ENCODE assay signal across 8 mouse cellular contexts in the genomic region with DNA sequence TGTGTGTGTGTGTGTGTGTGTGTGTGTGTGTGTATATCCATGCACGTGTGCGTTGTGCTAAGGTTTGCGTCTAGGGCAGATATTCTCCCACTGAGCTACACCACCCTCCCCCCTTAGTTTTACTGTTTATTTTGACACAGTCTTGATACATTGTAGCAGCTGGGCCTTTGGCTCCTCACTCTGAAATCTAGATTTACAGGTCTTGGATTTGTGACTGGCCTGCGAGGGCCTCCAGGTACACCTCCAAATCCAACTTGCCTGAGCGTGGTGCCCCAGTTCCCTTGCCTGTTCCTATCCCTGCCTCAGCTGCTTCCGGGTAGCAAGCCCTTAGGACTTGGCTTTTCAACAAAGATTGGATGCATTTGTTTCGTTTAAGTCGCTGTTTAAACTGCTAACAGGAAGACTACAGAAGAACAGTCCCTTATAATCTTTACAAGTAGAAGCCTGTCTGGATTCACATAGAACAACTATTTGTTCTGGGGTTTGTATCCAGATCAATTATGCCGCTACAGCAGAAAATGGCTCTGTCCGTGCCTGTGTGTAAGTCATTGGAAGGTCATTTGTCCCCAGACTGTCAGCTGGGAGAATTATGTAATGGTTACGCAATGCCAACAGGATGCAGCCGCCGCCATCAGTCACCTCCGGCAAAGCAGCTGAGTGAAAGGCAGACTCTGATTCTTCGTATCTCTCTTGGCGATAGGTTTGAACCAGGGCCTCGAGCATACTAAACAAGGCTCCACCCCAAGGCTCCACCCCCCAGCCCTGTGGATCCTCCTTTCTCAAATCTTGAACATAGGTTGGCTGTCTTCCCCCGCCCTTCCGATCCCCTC. TPM values are rescaled to one million over a fixed set of nuclear protein-coding genes. Genes with fewer than 3 reads are reported as not detected.
DNase-seq lines count a peak whose midpoint lies in the region; ATAC-seq and TF ChIP-seq lines count a peak whose summit lies in the region.

No protein-coding gene starts in this region.

- no peak for TF ChIP-seq CTCF in testis, adult 2 months (IDR thresholded peaks at IDR 0.05; ENCODE audit: control insufficient read depth, insufficient read depth, insufficient replicate concordance, low read depth, low read length)

- no peak overlapping the region for H3K4me2 ChIP-seq in heart, embryonic 14.5 days (ENCODE audit: low read length)
- no peak overlapping the region for H3K4me2 ChIP-seq in limb, embryonic 12.5 days

- peaks cover 27% of the 10 kb centered on the region for H3K4me1 ChIP-seq in testis, adult 2 months (ENCODE audit: control insufficient read depth, insufficient read depth, low read length)
- peaks cover 34 to 46% of the 10 kb centered on the region in 2 experiments for H3K4me1 ChIP-seq in heart, embryonic 14.5 days (ENCODE audit: control insufficient read depth in 2 of 2, insufficient read depth in 2 of 2, low read length in 2 of 2)
- peaks cover 19% of the 10 kb centered on the region for H3K4me1 ChIP-seq in limb, embryonic 12.5 days (replicated peaks)

- no peak for DNase-seq in testis, postnatal 10 days (ENCODE audit: low spot score)
- DNase-seq in skeletal muscle tissue, adult 2 months (ENCODE audit: low read depth, low spot score): peak; percentile 92
- no peak for DNase-seq in retina, embryonic 14.5 days (ENCODE audit: low spot score)
- DNase-seq in embryo, embryonic 10 days (ENCODE audit: low spot score): no peak
- no peak for DNase-seq in left cerebral cortex, postnatal 4 days

- H3K4me3 ChIP-seq in testis, adult 2 months (ENCODE audit: control insufficient read depth, low read depth, low read length): no peak overlapping the region
- H3K4me3 ChIP-seq in heart, embryonic 14.5 days (ENCODE audit: control insufficient read depth in 1 of 2, insufficient read depth in 1 of 2, low read depth in 1 of 2, low read length in 2 of 2): no peak overlapping the region
- H3K4me3 ChIP-seq in limb, embryonic 12.5 days (replicated peaks): no peak overlapping the region

- intact Hi-C loops in left cerebral cortex, postnatal 4 days (cut with DNase I): no loop called here

- H3K9me3 ChIP-seq in heart, embryonic 14.5 days (ENCODE audit: control insufficient read depth, low read length): no peaks in the 10 kb centered on the region
- no peaks in the 10 kb centered on the region for H3K9me3 ChIP-seq in limb, embryonic 12.5 days

- H3K36me3 ChIP-seq in testis, adult 2 months (ENCODE audit: control insufficient read depth, insufficient read depth, low read length): no peaks in the 10 kb centered on the region
- peaks cover 29% of the 10 kb centered on the region for H3K36me3 ChIP-seq in heart, embryonic 14.5 days (ENCODE audit: control insufficient read depth, insufficient read depth, low read length)
- peaks cover 36% of the 10 kb centered on the region for H3K36me3 ChIP-seq in limb, embryonic 12.5 days

- peak overlapping the region; percentile 75 for H3K27ac ChIP-seq in testis, adult 2 months (ENCODE audit: control insufficient read depth, insufficient read depth, low read depth, low read length)
- peak overlapping the region; percentile 52 to 89 for H3K27ac ChIP-seq in heart, embryonic 14.5 days (replicated peaks in 1 of 2; ENCODE audit: control insufficient read depth in 1 of 2, insufficient read depth in 1 of 2, low read depth in 2 of 2, low read length in 2 of 2)
- H3K27ac ChIP-seq in limb, embryonic 12.5 days: peak overlapping the region; percentile 56; the same call in 1 of the 2 replicates

- no peak for TF ChIP-seq POLR2A in testis, adult 2 months (IDR thresholded peaks at IDR 0.05; ENCODE audit: control insufficient read depth, low read depth, low read length)

- no peak for ATAC-seq in heart, embryonic 14.5 days (ENCODE audit: insufficient number of reproducible peaks, insufficient read depth, low FRiP score, low read depth)
- no peak for ATAC-seq in limb, embryonic 12.5 days (ENCODE audit: insufficient number of reproducible peaks, insufficient read depth, low FRiP score, low TSS enrichment, low read depth)

- no peaks in the 10 kb centered on the region for H3K27me3 ChIP-seq in testis, adult 2 months (ENCODE audit: control insufficient read depth, insufficient read depth, low read length)
- H3K27me3 ChIP-seq in heart, embryonic 14.5 days (ENCODE audit: control insufficient read depth, insufficient read depth, low read length): no peaks in the 10 kb centered on the region
- no peaks in the 10 kb centered on the region for H3K27me3 ChIP-seq in limb, embryonic 12.5 days

- 0 out of 2 replicates have a peak overlapping the region, but pooled peaks have one; percentile 10 for H3K9ac ChIP-seq in heart, embryonic 14.5 days (ENCODE audit: low read length)
- no peak overlapping the region for H3K9ac ChIP-seq in limb, embryonic 12.5 days (replicated peaks)

- WGBS in heart, embryonic 14.5 days: 76% methylated on average over 19 of the region's 19 CpGs
- WGBS in limb, embryonic 12.5 days: 89% methylated on average over 19 of the region's 19 CpGs

RNA-seq across cellular contexts. Expression of gene Sec14l1, which starts 31.7 kb away (rescaled TPM):
- polyA plus RNA-seq in testis, adult 2 months (2012; rRNA removed): 133 and 153 TPM in 2 replicates
- 33.2 and 34.2 TPM in 2 replicates for polyA plus RNA-seq in heart, embryonic 14.5 days (2014; fragmentation: Nextera tagmentation; extraction: Ambion mirVana)
- 52.6 and 57.5 TPM in 2 replicates for polyA plus RNA-seq in limb, embryonic 12.5 days (2016; fragmentation: Nextera tagmentation; extraction: Ambion mirVana)
- total RNA-seq in left cerebral cortex, postnatal 4 days (2021): 100 to 1,000 TPM; 127 to 130 TPM
